ENCODE assay signal across 13 mouse cellular contexts in genomic region chr4:68765772-68766573, GRCm38 (mm10).
A peak's percentile ranks its signal among the peaks of the same experiment; 100 is the strongest.
DNase-seq lines count a peak whose midpoint lies in the region; ATAC-seq and TF ChIP-seq lines count a peak whose summit lies in the region.
"Had no signal": no experiment of that assay in that cellular context is flagged by ENCODE, and none has a peak within 500 bp of the region (broad histone marks: within the 10 kb centered on the region; RNA-seq: fewer than 3 reads in every experiment).

No protein-coding gene starts in this region.

- no peak overlapping the region for H3K4me3 ChIP-seq in forebrain, embryonic 16.5 days (replicated peaks; ENCODE audit: low read length)
- H3K4me3 ChIP-seq in midbrain, embryonic 16.5 days (ENCODE audit: low read depth, low read length) = no peak overlapping the region
- H3K4me3 ChIP-seq: embryonic facial prominence, embryonic 12.5 days had no signal

- TF ChIP-seq CTCF in brain, embryonic 14.5 days (IDR thresholded peaks at IDR 0.05; ENCODE audit: borderline replicate concordance, extremely low read depth, insufficient read depth, insufficient read length) = no peak

- ATAC-seq in forebrain, embryonic 16.5 days = peak; percentile 39
- ATAC-seq in midbrain, embryonic 16.5 days = peak; percentile 78
- ATAC-seq in megakaryocyte progenitor cell, adult 5-6 weeks (replicated peaks; ENCODE audit: poor library complexity) = no peak
- ATAC-seq in granulocyte monocyte progenitor cell, adult 5-6 weeks (replicated peaks; ENCODE audit: poor library complexity, severe bottlenecking) = no peak

- H3K36me3 ChIP-seq in forebrain, embryonic 16.5 days (ENCODE audit: control insufficient read depth, insufficient read depth) = no peaks in the 10 kb centered on the region
- peaks cover 6% of the 10 kb centered on the region; the same call in 1 of the 2 replicates for H3K36me3 ChIP-seq in midbrain, embryonic 16.5 days (ENCODE audit: control insufficient read depth, insufficient read depth, low read length)
- H3K36me3 ChIP-seq: embryonic facial prominence, embryonic 12.5 days had no signal

- 42% methylated on average over 12 of the region's 12 CpGs for WGBS in forebrain, embryonic 16.5 days
- 45% methylated on average over 12 of the region's 12 CpGs for WGBS in midbrain, embryonic 16.5 days

- no peak overlapping the region; the same call in 1 of the 2 replicates for H3K9ac ChIP-seq in forebrain, embryonic 16.5 days (replicated peaks; ENCODE audit: low read depth, low read length)
- H3K9ac ChIP-seq in midbrain, embryonic 16.5 days (ENCODE audit: low read depth, low read length) = no peak overlapping the region
- H3K9ac ChIP-seq: embryonic facial prominence, embryonic 12.5 days; liver, embryonic 14.5 days had no signal

- TF ChIP-seq POLR2A in brain, embryonic 14.5 days (IDR thresholded peaks at IDR 0.05; ENCODE audit: borderline replicate concordance, extremely low read depth, insufficient read depth, insufficient read length, poor library complexity, severe bottlenecking) = no peak

- H3K4me2 ChIP-seq in forebrain, embryonic 16.5 days (ENCODE audit: low read length) = no peak overlapping the region
- no peak overlapping the region for H3K4me2 ChIP-seq in midbrain, embryonic 16.5 days (ENCODE audit: low read length)
- H3K4me2 ChIP-seq: embryonic facial prominence, embryonic 12.5 days had no signal

- no peaks in the 10 kb centered on the region for H3K27me3 ChIP-seq in forebrain, embryonic 16.5 days (replicated peaks; ENCODE audit: control insufficient read depth, insufficient read depth, low read length)
- H3K27me3 ChIP-seq in midbrain, embryonic 16.5 days (ENCODE audit: control insufficient read depth, insufficient read depth, low read depth, low read length) = no peaks in the 10 kb centered on the region
- H3K27me3 ChIP-seq: embryonic facial prominence, embryonic 12.5 days had no signal

- H3K27ac ChIP-seq in forebrain, embryonic 16.5 days (ENCODE audit: low read length) = no peak overlapping the region
- H3K27ac ChIP-seq in midbrain, embryonic 16.5 days (ENCODE audit: low read length) = peak overlapping the region; percentile 23; the same call in 1 of the 2 replicates
- H3K27ac ChIP-seq: embryonic facial prominence, embryonic 12.5 days; liver, embryonic 14.5 days had no signal

- H3K4me1 ChIP-seq in forebrain, embryonic 16.5 days (replicated peaks; ENCODE audit: control insufficient read depth, insufficient read depth, low read length) = peaks cover 12% of the 10 kb centered on the region
- H3K4me1 ChIP-seq in midbrain, embryonic 16.5 days (ENCODE audit: control insufficient read depth, insufficient read depth, low read length) = peaks cover 17% of the 10 kb centered on the region
- H3K4me1 ChIP-seq: embryonic facial prominence, embryonic 12.5 days had no signal

- peak; percentile 68 for DNase-seq in brain, embryonic 14.5 days (ENCODE audit: low read depth)
- peak; percentile 83 for DNase-seq in layer of hippocampus, adult 9-11 months
- DNase-seq in ovary, postnatal 14 days (ENCODE audit: low spot score) = no peak
- no peak for DNase-seq in adrenal gland, adult 8-10 months
- DNase-seq: cerebellum, adult 11 months; heart, postnatal 36 days; kidney, postnatal 10 days had no signal

- H3K9me3 ChIP-seq in forebrain, embryonic 16.5 days (ENCODE audit: control insufficient read depth, low read length) = no peaks in the 10 kb centered on the region
- no peaks in the 10 kb centered on the region for H3K9me3 ChIP-seq in midbrain, embryonic 16.5 days (replicated peaks; ENCODE audit: control insufficient read depth, low read length, poor library complexity, severe bottlenecking)
- H3K9me3 ChIP-seq: embryonic facial prominence, embryonic 12.5 days had no signal

Comparison
In these comparisons a context has a peak if more than half of its experiments do, and no peak if none do; other contexts are left out.
1. DNase-seq: peak in brain, embryonic 14.5 days (single experiment) and layer of hippocampus, adult 9-11 months (single experiment); none in ovary, postnatal 14 days (single experiment) and adrenal gland, adult 8-10 months (single experiment).
2. ATAC-seq: peak in forebrain, embryonic 16.5 days (single experiment) and midbrain, embryonic 16.5 days (single experiment); none in megakaryocyte progenitor cell, adult 5-6 weeks (single experiment) and granulocyte monocyte progenitor cell, adult 5-6 weeks (single experiment).